ENCODE assay signal across 18 mouse cellular contexts in genomic region chr8:85395017-85395416, GRCm38 (mm10). TPM values are rescaled to one million over a fixed set of nuclear protein-coding genes. Genes with fewer than 3 reads are reported as not detected.
"Had no signal": no experiment of that assay in that cellular context is flagged by ENCODE, and none has a peak within 500 bp of the region (broad histone marks: within the 10 kb centered on the region; RNA-seq: fewer than 3 reads in every experiment).

No protein-coding gene starts in this region.

- H3K36me3 ChIP-seq: limb, embryonic 10.5 days; limb, embryonic 13.5 days; midbrain, embryonic 10.5 days; midbrain, embryonic 13.5 days had no signal

- H3K9me3 ChIP-seq: limb, embryonic 10.5 days; limb, embryonic 13.5 days; midbrain, embryonic 10.5 days; midbrain, embryonic 13.5 days had no signal

- ATAC-seq: intestine, embryonic 16.5 days; lung, postnatal 0 days; midbrain, embryonic 13.5 days; midbrain, embryonic 16.5 days had no signal

- DNase-seq: kidney, adult 18-20 months; kidney, postnatal 25 days; layer of hippocampus, adult 9-11 months; lung, embryonic 14.5 days; thymus, adult 2 months; thymus, postnatal 14 days; thymus, postnatal 4 days had no signal

- H3K9ac ChIP-seq: limb, embryonic 13.5 days; lung, embryonic 14.5 days; midbrain, embryonic 13.5 days had no signal

- H3K27ac ChIP-seq: kidney, postnatal 0 days; layer of hippocampus, adult 2 months; limb, embryonic 10.5 days; limb, embryonic 13.5 days; macrophage; midbrain, embryonic 10.5 days; midbrain, embryonic 13.5 days had no signal

- H3K27me3 ChIP-seq: limb, embryonic 13.5 days; midbrain, embryonic 13.5 days had no signal

- H3K4me1 ChIP-seq: limb, embryonic 10.5 days; midbrain, embryonic 10.5 days; midbrain, embryonic 13.5 days had no signal

- H3K4me2 ChIP-seq: limb, embryonic 13.5 days; lung, embryonic 14.5 days; midbrain, embryonic 13.5 days had no signal

- H3K4me3 ChIP-seq: layer of hippocampus, adult 2 months; limb, embryonic 10.5 days; limb, embryonic 13.5 days; midbrain, embryonic 10.5 days; midbrain, embryonic 13.5 days had no signal

RNA-seq across cellular contexts. Expression of gene Mylk3, which starts 8.9 kb away (rescaled TPM):
- polyA plus RNA-seq: small intestine, adult 2 months had no signal
